Mouse (Mus musculus) lung, adult 2 months (tissue): ENCODE data around the gene Kifc3.

ENCODE experiments used
- CTCF ChIP-seq: fragments of 200-500 bp; IDR thresholded peaks from 2 replicates; pipeline ENCODE4 v1.5.1; 2011; ENCODE audit warnings: mild to moderate bottlenecking, low read length, control low read depth; ENCODE audit not compliant: insufficient read depth
- POLR2A ChIP-seq: fragments of 200-500 bp; IDR thresholded peaks from 2 replicates; pipeline ENCODE4 v1.6.1; 2011; ENCODE audit warnings: low read depth, mild to moderate bottlenecking, control low read depth, low read length, borderline replicate concordance; ENCODE audit errors: extremely low read depth

GRCm38 (mm10) chr8:95054927-95055510, 147.6 kb downstream of the Kifc3 start, which contains the start of gene Drc7:
- TF ChIP-seq POLR2A (no peak), CTCF (no peak)
